Mouse (Mus musculus): ENCODE results near the gene Muc3a.

Muc3a gene

GRCm38 (mm10) chr5:137212289-137212688 lies at the start of gene Muc3a:
Muc3a (minus strand) TSS chr5:137212389.
- no peak for DNase-seq (ENCODE audit: low read depth in 2 of 2, low spot score in 2 of 2)

DNA sequence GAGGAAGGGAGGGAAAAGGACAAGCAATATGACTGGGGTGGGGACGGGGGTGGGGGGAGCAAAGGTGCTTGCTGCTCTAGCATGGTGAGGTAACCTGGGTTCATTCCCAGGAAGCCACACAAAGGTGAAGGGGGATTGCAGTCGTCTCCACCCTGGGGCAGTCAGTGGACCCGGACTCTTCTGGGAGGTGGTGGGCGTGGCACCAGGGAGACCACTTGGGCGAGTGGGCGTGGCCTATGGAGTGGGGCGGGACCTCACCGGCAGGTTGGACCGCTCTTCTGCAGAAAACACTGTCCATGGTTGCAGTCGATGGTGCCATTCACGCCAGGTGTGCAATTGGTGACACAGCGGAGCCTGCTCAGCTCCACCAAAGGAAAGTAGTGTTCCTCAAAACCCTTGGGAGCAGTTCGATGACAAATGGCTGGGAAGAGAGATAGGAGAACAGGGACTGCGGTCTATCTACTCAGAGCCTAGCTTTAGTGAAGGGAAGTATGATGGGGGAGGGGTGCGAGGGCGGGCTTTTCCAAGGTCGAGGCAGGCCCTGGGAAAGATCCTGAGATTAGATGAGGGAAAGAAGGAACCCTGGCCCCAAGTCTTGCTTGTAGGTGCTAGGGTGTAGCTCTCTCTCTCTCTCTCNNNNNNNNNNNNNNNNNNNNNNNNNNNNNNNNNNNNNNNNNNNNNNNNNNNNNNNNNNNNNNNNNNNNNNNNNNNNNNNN lies 917 bp downstream of the Muc3a start:
- DNase-seq (ENCODE audit: low read depth in 2 of 2, low spot score in 2 of 2) = no peak

DNA sequence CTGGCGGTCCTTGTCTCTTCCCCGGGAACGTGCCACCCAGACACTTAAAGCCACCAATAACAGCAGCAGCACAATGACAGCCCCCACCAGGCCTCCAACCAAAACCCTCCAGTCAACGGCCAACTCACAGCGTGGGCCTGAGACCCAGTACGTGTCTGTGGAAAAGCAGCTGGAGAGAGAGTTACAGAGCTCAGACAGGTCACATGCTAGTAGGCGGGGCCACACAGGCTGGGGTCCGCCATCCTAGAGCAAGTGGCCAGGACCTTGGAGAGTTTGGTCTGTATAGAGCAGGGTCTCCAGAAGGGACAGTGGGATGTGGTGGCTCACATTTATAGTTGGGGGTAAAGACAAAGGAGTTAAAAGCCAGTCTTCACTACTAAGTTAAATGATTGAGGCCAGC lies 1.5 kb downstream of the Muc3a start:
- no peak for DNase-seq (ENCODE audit: low read depth in 2 of 2, low spot score in 2 of 2)

GRCm38 (mm10) chr5:137205301-137205700 lies 6.9 kb downstream of the Muc3a start:
- DNase-seq (ENCODE audit: low read depth in 2 of 2, low spot score in 2 of 2) = no peak

DNA sequence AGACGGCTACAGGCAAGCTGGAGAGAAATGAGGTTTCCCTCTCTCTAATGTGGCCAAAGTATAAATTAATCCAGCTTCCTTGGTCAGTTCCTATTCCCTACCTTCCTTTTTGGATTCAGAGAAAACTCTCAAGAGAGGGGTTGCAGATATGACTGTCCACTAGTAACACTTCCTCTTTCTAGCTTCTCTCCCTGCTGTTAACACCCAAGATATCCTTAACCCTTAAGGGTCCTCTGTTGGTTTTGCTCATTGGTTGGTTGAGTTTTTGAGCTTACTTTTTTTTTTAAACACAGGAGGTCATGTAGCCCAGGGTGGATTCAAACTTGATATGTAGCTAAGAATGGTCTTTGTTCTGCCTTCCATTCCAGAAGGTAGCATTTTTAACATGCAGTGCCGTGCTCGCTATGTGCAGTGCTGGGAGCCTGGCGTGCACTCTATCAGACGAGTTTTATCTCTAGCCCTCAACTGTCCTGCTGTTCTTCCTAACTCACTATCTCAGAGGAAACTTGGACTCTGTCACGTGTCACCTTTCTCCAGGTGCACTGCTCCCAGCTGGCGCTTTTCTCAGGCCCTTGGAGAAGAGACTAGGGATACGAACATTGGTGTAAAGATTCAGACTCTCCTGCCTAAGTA lies 17.6 kb downstream of the Muc3a start:
- no peak for DNase-seq (ENCODE audit: low read depth in 2 of 2, low spot score in 2 of 2)

DNA sequence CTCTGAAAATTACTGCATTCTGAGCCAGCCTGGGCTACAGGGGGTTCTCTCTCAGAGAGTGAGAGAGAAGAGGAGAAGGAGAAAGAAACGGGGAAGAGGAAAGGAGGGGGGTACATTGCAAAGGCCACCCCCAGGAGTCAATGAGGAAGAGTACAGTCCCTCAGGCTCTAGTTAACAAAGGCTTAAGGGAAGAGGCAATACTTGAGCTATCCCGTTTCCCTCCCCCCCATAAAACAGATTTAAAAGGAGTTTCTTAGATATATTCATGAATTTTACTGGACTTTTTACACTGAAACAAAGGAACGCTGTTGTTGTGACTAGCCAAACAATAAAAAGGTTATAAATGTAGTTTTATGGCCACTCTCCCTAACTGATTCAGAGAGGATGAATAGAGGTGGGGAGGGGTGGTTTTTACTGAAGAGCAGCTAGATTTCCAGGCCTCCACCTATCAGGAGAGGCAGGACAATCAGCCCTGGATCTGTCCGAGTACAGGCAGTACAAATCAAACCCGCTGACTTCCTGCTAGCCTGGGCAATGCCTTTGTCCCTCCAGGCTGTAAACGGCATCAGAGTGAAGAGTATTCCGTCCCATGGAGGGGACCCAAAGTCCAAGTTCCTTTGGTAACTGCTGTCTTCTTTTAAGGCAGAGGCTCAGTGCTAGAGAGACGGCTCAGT lies 18.8 kb downstream of the Muc3a start:
- no peak for DNase-seq (ENCODE audit: low read depth in 2 of 2, low spot score in 2 of 2)

DNA sequence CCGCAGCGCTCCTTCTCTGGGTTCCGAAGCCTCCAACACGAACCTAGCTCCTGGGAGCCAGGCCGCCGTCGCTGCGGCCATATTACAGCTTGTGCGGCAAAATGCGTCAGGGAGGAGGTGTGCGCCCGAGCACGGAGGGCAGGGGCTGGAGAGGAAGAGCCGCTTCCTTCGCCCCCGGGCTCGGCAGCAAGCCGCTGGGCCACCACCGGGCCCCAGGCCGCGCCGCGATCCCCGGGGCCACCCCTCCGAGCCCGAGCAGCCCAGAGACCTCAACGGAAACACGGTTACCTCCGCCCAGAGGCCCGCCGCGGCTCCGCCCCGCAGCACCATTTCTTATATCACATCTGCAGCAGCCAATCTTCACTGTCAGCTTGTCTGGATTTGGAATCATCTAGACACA lies 22.9 kb downstream of the Muc3a start:
- peak in 1 of 2 experiments; percentile 42 for DNase-seq (ENCODE audit: low read depth in 2 of 2, low spot score in 2 of 2)

DNA sequence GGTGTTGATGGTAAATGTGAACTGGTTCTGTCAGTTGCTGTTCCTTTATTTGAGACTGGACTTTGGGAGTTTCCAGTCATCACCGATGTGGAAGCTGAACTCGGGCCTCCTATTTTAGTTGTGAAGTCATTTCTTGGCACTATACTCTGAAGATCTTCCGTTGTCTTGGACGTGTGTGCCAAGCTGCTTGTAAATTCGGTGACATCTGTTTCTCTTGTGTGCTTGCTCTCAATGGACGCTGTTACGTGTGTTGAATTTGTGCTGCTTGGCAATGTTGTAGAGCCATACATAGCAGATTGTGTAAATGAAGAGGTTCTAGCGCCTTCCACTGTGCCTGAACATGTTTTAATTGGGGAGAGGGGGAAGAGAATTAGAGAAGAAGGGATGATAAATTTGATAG lies 26.8 kb downstream of the Muc3a start:
- DNase-seq (ENCODE audit: low read depth in 2 of 2, low spot score in 2 of 2) = no peak

DNA sequence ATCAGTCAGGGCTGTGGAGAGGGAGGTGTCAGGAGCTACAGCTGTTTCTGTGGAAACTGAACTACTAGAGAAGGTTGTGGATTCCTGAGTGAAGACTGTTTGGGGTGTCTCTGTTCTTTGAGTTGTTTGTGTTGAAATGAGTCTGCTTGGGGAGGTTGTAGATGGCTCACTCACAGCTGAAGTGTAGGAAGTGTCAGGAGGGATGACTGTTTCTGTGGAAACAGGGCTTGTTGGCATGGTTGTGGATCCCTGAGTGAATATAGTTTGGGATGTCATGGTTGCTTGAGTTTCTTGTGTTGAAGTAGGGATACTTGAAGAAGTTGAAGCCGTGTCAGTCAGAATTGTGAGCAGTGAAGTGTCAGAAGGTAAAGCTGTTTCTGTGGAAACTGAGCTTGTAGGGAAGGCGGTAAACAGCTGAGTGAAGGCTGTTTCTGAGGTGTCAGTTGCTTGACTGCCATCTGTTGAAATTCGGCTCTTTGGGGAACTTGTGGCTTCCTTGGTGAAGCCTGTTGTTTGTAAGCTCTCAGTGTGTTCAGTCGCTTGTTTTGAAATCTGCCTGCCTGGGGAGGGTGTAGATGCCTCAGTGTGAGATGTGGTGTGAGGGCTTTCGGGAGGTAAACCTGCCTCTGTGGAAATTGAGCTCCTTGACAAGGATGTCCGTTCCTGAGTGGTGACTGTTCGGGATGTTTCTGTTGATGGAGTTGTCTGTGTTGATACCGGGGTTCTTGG lies 32.4 kb downstream of the Muc3a start:
- DNase-seq (ENCODE audit: low read depth in 2 of 2, low spot score in 2 of 2) = no peak

DNA sequence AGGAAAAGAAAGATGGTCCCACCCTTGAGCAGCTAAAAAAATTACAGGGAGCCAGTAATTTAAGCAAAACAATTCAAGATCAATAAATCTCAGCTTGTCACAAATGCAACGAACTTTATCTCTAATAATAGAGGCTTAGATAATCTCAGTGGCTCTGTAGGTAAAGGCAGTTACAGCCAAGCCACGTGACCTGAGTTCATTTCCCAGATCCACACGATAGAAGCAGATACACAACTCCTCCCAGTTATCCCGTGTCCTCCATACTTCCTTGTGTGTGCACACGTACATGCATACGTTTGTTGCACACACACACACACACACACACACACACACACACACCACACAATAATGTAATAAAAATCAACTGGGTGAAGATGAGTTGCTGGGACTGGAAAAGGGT lies 38.2 kb downstream of the Muc3a start:
- no peak for DNase-seq (ENCODE audit: low read depth in 2 of 2, low spot score in 2 of 2)

DNA sequence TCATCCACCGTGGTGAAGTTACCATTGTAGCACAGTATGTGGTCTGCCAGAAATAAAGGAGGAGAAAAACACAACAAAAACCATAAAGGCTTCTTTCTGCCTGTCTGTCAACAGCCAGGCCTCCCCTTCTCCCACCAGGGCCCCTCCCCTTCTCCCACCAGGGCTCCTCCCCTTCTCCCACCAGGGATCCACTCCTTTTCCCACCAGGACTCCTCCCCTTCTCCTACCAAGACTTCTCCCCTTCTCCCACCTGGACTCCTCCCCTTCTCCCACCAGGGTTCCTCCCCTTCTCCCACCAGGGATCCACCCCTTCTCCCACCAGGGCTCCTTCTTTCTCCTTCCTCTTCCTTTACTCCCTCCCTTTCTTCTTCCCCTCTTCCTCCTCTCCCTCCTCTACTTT lies 39.6 kb downstream of the Muc3a start:
- no peak for DNase-seq (ENCODE audit: low read depth in 2 of 2, low spot score in 2 of 2)

DNA sequence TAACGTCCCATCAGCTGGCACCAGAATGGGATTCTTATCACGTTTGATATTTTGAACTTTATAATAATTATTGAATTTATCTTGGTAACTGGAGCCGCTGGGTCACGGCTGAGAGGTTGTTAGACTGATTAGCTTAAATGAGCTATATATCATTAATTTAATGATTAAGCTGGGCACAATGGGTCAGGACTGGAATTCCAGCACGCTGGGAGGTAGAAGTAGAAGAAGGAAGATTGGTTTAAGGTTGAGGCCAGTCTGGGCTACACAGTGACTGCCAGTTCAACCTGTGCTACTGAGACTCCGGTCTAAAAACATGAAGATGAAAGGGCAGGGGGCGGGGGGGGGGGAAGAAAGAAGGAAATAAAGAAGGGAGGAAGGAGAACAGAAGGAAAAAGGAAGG lies 40.7 kb downstream of the Muc3a start:
- DNase-seq (ENCODE audit: low read depth in 2 of 2, low spot score in 2 of 2) = no peak

GRCm38 (mm10) chr5:137170836-137171380 lies 41.3 kb downstream of the Muc3a start:
- DNase-seq (ENCODE audit: low read depth in 2 of 2, low spot score in 2 of 2) = no peak

DNA sequence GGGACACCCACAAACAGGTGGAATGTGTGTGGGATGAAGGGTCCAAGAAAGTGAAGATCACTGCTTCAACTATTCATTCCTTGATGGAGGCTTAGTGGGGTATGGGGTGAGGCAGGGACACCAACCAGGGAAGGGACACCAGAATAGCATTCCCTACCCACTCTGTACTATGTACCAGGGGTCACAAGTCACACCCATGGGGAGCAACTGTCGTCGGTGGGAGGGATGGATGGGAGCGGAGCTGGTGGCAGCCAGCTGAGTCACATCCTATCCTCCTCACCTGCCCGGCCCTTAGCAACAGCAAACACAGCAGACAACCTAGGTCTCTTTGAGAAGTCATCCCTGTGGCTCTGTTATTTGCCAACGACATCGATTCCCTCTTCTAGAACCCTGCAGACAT lies 44.6 kb downstream of the Muc3a start:
- no peak for DNase-seq (ENCODE audit: low read depth in 2 of 2, low spot score in 2 of 2)

DNA sequence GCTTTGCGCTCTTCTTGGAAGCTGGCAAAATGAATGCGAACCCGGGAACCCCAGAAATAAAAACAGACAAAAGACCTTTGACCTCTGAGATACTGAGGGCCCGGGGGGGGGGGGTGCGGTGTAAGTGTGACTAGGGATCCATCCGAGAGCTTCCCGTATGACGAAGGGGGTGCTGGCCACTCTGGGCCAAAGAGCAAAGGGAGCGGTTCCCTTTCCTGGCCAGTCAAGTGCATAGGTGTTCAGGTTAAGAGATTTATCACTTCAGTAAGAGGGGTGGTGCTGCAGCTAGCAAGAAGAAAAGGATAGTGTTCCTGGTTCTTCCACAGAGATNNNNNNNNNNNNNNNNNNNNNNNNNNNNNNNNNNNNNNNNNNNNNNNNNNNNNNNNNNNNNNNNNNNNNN lies 46.2 kb downstream of the Muc3a start:
- DNase-seq (ENCODE audit: low read depth in 2 of 2, low spot score in 2 of 2) = no peak

DNA sequence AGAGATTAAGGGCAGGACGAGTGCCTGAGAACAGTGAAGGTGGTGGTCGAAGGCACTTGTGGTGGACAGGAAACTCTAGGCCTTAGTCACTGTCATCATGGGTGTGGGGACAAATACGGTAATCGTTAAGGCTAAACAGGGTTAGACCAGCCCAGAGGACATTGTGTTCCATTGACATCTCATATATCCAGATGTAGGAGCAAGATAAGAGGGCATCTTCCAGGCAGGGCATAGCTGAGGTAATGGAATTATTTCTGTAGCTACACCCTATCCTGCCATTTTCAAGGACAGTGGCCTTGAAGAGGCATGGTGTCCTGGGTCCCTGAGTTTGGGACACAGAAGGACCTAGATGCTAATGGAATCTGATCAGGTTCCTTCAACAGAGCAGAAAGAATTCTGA lies 50.3 kb downstream of the Muc3a start:
- DNase-seq (ENCODE audit: low read depth in 2 of 2, low spot score in 2 of 2) = no peak

DNA sequence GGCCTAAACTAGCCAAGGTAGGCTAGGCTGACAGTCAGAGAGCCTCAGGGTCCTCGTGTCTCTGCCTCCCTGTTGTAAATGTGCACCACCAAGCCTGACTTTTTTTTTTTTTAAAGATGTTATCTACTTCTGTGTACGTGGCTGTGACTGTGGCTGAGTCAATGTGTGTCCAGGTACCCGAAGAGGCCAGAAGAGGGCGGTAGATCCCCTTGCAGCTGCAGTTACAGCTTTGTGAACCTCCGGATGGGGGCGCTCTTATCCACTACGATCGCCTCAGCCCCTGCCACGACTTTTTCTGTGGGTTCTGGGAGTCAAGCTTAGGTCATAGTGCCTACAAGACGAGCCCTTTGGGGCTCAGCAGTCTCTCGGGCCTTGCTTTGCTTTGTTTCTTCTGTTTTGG lies 52.7 kb downstream of the Muc3a start:
- DNase-seq (ENCODE audit: low read depth in 2 of 2, low spot score in 2 of 2) = peak; percentile 73 to 84

Data from CD8-positive naive resting alpha-beta T cell, adult 2 months (primary cell).